Mouse (Mus musculus): ENCODE results near the gene Gm765.

- TF ChIP-seq CTCF (IDR thresholded peaks at IDR 0.05; ENCODE audit: control insufficient read depth, insufficient read depth, insufficient replicate concordance, low read depth, low read length) (no peak), POLR2A (IDR thresholded peaks at IDR 0.05; ENCODE audit: control insufficient read depth, low read depth, low read length) (no peak)
Observed at GRCm38 (mm10) chr6:98292064-98292463, 50.5 kb downstream of the Gm765 start.
